Mouse (Mus musculus): ENCODE results near the gene Lyar.

The Lyar gene

GRCm38 (mm10) chr5:38256551-38256950, 36.3 kb downstream of the Lyar start:
- no peak for DNase-seq

- no peak for DNase-seq
These were observed 37.9 kb downstream of the Lyar start for GRCm38 (mm10) chr5:38258034-38258772.

GRCm38 (mm10) chr5:38258773-38259146, 38.5 kb downstream of the Lyar start:
- DNase-seq = no peak

- no peak for DNase-seq
These were observed 39.3 kb downstream of the Lyar start for GRCm38 (mm10) chr5:38259455-38260106.

GRCm38 (mm10) chr5:38260107-38260682, 39.9 kb downstream of the Lyar start, which contains the start of gene Tmem128:
Tmem128 (plus strand) TSS chr5:38260185.
- DNase-seq = peak; percentile 70 to 80

GRCm38 (mm10) chr5:38270942-38271341, 50.7 kb downstream of the Lyar start:
- no peak for DNase-seq

GRCm38 (mm10) chr5:38273831-38274230, 53.6 kb downstream of the Lyar start:
- no peak for DNase-seq

GRCm38 (mm10) chr5:38275771-38276170, 55.5 kb downstream of the Lyar start, which contains the start of gene Otop1:
Otop1 (plus strand) TSS chr5:38275972.
- DNase-seq = no peak

- DNase-seq = no peak
These were observed 56.2 kb downstream of the Lyar start for GRCm38 (mm10) chr5:38276451-38276850.

- DNase-seq = no peak
These were observed 57.0 kb downstream of the Lyar start for GRCm38 (mm10) chr5:38277098-38277866.

GRCm38 (mm10) chr5:38277936-38278600, 57.8 kb downstream of the Lyar start:
- no peak for DNase-seq

- DNase-seq = no peak
These were observed 59.8 kb downstream of the Lyar start for GRCm38 (mm10) chr5:38280075-38280474.

All from cerebellum, postnatal 36 days (tissue).